Mouse (Mus musculus) effector memory CD4-positive, alpha-beta T cell, adult 5 months (primary cell): ENCODE measurements around the gene Odf2. TPM values are rescaled to one million over a fixed set of nuclear protein-coding genes. Genes with fewer than 3 reads are reported as not detected.

Experiments used
- polyA plus RNA-seq: library from polyadenylated mRNA; unstranded; fragments of 100-300 nt; shearing (Covaris generic); gene quantifications from one replicate; pipeline ENCODE4 v1.2.1, GENCODE M21; 2017

Gene Odf2
- polyA plus RNA-seq = 71.8 TPM

GRCm38 (mm10) chr2:29889066-29889944 is at the start of gene Odf2:
TSS of gene Odf2 (plus strand) at chr2:29889221.

GRCm38 (mm10) chr2:29868949-29869645 is 19.9 kb upstream of the Odf2 start, which contains the start of gene Cercam:
TSS of gene Cercam (plus strand) at chr2:29869164.

GRCm38 (mm10) chr2:29934906-29935599 is 46.0 kb downstream of the Odf2 start, which contains the start of gene Gle1:
TSS of gene Gle1 (plus strand) at chr2:29935426.

GRCm38 (mm10) chr2:29965250-29965843 is 76.3 kb downstream of the Odf2 start, which contains the start of gene Sptan1:
TSS of gene Sptan1 (plus strand) at chr2:29965560.

Other genes starting within 250 kb of the Odf2 start
- gene Gm13420, start 137.5 kb upstream of the Odf2 start, polyA plus RNA-seq = not detected
- not detected for gene Gm13547, start 129.9 kb upstream of the Odf2 start, polyA plus RNA-seq
- 3.9 TPM for gene Coq4, start 101.7 kb upstream of the Odf2 start, polyA plus RNA-seq
- 12.1 TPM for gene Trub2, start 100.7 kb upstream of the Odf2 start, polyA plus RNA-seq
- gene Slc27a4, start 86.6 kb upstream of the Odf2 start, polyA plus RNA-seq = 5.4 TPM
- 20.0 TPM for gene Urm1, start 69.1 kb upstream of the Odf2 start, polyA plus RNA-seq
- gene Cercam, start 20.1 kb upstream of the Odf2 start, polyA plus RNA-seq = 0.86 TPM
- 46.3 TPM for gene Gle1, start 46.2 kb downstream of the Odf2 start, polyA plus RNA-seq
- gene Sptan1, start 76.3 kb downstream of the Odf2 start, polyA plus RNA-seq = 87.5 TPM
- gene Wdr34, start 159.7 kb downstream of the Odf2 start, polyA plus RNA-seq = 2.3 TPM
- 282 TPM for gene Set, start 168.2 kb downstream of the Odf2 start, polyA plus RNA-seq
- 1.7 TPM for gene Pkn3, start 188.5 kb downstream of the Odf2 start, polyA plus RNA-seq
- 8.1 TPM for gene Zdhhc12, start 204.4 kb downstream of the Odf2 start, polyA plus RNA-seq
- gene Zer1, start 235.4 kb downstream of the Odf2 start, polyA plus RNA-seq = 34.9 TPM
- 5.0 TPM for gene Tbc1d13, start 244.5 kb downstream of the Odf2 start, polyA plus RNA-seq